Mouse (Mus musculus) liver, embryonic 14.5 days (tissue): ENCODE results near the gene Abcc4. TPM values are rescaled to one million over a fixed set of nuclear protein-coding genes. Genes with fewer than 3 reads are reported as not detected.

Experiments
- ATAC-seq: fragments of 200-750 bp; cut with Nextera tagmentation; 2 replicates; pipeline ENCODE4 v1.8.0; 2017; ENCODE audit warnings: moderate number of reproducible peaks, mild to moderate bottlenecking, moderate library complexity; ENCODE audit not compliant: insufficient read depth
- DNase-seq, 3 experiments: peaks; one replicate each; pipeline ENCODE4 v3.0.0-alpha.2; 2012 to 2013; ENCODE audit warnings: low read depth in 3 of 3, low spot score in 3 of 3
- H3K27ac ChIP-seq: fragments of 300-500 bp; sonication (generic); 2 replicates; pipeline ENCODE4 v1.5.1; 2014; ENCODE audit warnings: moderate library complexity, mild to moderate bottlenecking, control low read depth, inconsistent platforms
- H3K27me3 ChIP-seq: fragments of 300-500 bp; sonication (generic); 2 replicates; pipeline ENCODE4 v1.6.1; 2014; ENCODE audit warnings: mild to moderate bottlenecking, low read length, moderate library complexity; ENCODE audit not compliant: control insufficient read depth, insufficient read depth
- H3K36me3 ChIP-seq: fragments of 300-500 bp; sonication (generic); replicated peaks from 2 replicates; pipeline ENCODE4 v1.6.1; 2014; ENCODE audit warnings: low read depth; ENCODE audit not compliant: control insufficient read depth, insufficient read depth
- H3K4me1 ChIP-seq, 2 experiments: fragments of 200-500 bp in 1 of 2; fragments of 300-500 bp in 1 of 2; sonication (generic) in 1 of 2; replicated peaks; 2 replicates each; pipeline ENCODE4 v1.6.1; 2012 to 2014; ENCODE audit warnings: antibody characterized with exemption in 1 of 2, inconsistent platforms in 1 of 2, low read length in 1 of 2; ENCODE audit not compliant: control insufficient read depth in 2 of 2, insufficient read depth in 2 of 2
- H3K4me2 ChIP-seq: fragments of 300-500 bp; sonication (generic); 2 replicates; pipeline ENCODE4 v1.6.1; 2014; ENCODE audit warnings: low read depth, mild to moderate bottlenecking, control low read depth, moderate library complexity
- H3K4me3 ChIP-seq, 2 experiments: fragments of 200-500 bp in 1 of 2; fragments of 300-500 bp in 1 of 2; sonication (generic) in 1 of 2; 2 replicates each; pipeline ENCODE4 v1.5.1; 2012 to 2014; ENCODE audit warnings: low read depth in 2 of 2, low read length in 2 of 2, mild to moderate bottlenecking in 2 of 2, control low read depth in 1 of 2, inconsistent platforms in 1 of 2, moderate library complexity in 1 of 2; ENCODE audit not compliant: insufficient read depth in 1 of 2
- H3K9ac ChIP-seq: fragments of 300-500 bp; sonication (generic); replicated peaks from 2 replicates; pipeline ENCODE4 v1.6.1; 2014; ENCODE audit warnings: mild to moderate bottlenecking, control low read depth, moderate library complexity
- H3K9me3 ChIP-seq: fragments of 300-500 bp; sonication (generic); 2 replicates; pipeline ENCODE4 v1.6.1; 2016; ENCODE audit warnings: low read length, mixed read lengths; ENCODE audit not compliant: control insufficient read depth
- CTCF ChIP-seq: IDR thresholded peaks from 2 replicates; pipeline ENCODE4 v1.5.1; 2016; ENCODE audit warnings: antibody characterized with exemption, low read depth, control low read depth
- EP300 ChIP-seq: IDR thresholded peaks from 2 replicates; pipeline ENCODE4 v1.6.1; 2016; ENCODE audit warnings: antibody characterized with exemption, low read depth
- WGBS: fragments of 180-500 bp; shearing (Covaris S2); extraction: QIAGEN DNeasy Blood & Tissue Kit; methylation state at CpG from one replicate; pipeline ENCODE4 v1.1.7; 2014; ENCODE audit not compliant: insufficient replicate concordance; 5-methylcytosine and 5-hydroxymethylcytosine counted together
- polyA plus RNA-seq, 2 experiments: library from polyadenylated mRNA; depleted of rRNA in 1 of 2; stranded (reverse) in 1 of 2; unstranded in 1 of 2; fragments of >200 nt; fragmentation: Nextera tagmentation in 1 of 2; extraction: Ambion mirVana in 1 of 2; gene quantifications; 2 replicates each; pipeline versions ENCODE4 v1.2.1 to v1.2.3; 2012 to 2014

The Abcc4 gene
- polyA plus RNA-seq, 2 experiments, result 1.4 to 1.9 TPM

GRCm38 (mm10) chr14:118686861-118687260 is 19.2 kb downstream of the Abcc4 start:
- no peak overlapping the region for H3K4me2 ChIP-seq
- 75% methylated on average over 5 of the region's 5 CpGs for WGBS
- ATAC-seq (no peak), DNase-seq (no peak)
- no peak for TF ChIP-seq EP300
- no peak for TF ChIP-seq CTCF
- no peaks in the 10 kb centered on the region for H3K27me3 ChIP-seq
- H3K9ac ChIP-seq, result no peak overlapping the region
- H3K4me1 ChIP-seq, result peaks cover 0 to 6% of the 10 kb centered on the region in 2 experiments; a peak in 1 of 4 replicates
- H3K36me3 ChIP-seq, result no peaks in the 10 kb centered on the region
- no peak overlapping the region for H3K4me3 ChIP-seq
- H3K9me3 ChIP-seq, result no peaks in the 10 kb centered on the region
- H3K27ac ChIP-seq, result no peak overlapping the region

DNA sequence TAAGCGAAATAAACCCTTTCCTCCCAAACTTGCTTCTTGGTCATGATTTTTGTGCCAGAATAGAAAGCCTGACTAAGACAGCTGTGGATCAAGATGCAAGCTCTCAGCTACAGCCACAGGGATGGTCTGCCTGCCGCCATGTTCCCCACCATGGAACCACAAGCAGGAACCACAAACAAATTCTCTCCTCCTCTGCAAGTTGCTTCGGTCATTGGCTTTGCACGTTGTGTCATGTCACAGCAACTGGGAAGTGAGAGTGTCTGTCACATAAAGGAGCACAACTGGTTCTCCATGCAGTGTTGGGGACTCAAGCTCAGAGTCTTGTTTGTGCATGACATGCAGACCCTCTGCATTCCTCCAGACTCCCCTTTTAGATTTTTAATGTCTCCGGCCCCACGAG is 20.4 kb downstream of the Abcc4 start:
- TF ChIP-seq EP300 (no peak), CTCF (no peak)
- no peak overlapping the region for H3K4me2 ChIP-seq
- ATAC-seq (no peak), DNase-seq (no peak)
- H3K27me3 ChIP-seq, result no peaks in the 10 kb centered on the region
- no peak overlapping the region for H3K4me3 ChIP-seq
- H3K36me3 ChIP-seq, result no peaks in the 10 kb centered on the region
- no peak overlapping the region for H3K9ac ChIP-seq
- H3K4me1 ChIP-seq, result no peaks in the 10 kb centered on the region
- no peaks in the 10 kb centered on the region for H3K9me3 ChIP-seq
- 77% methylated on average over 6 of the region's 6 CpGs for WGBS
- H3K27ac ChIP-seq, result no peak overlapping the region

DNA sequence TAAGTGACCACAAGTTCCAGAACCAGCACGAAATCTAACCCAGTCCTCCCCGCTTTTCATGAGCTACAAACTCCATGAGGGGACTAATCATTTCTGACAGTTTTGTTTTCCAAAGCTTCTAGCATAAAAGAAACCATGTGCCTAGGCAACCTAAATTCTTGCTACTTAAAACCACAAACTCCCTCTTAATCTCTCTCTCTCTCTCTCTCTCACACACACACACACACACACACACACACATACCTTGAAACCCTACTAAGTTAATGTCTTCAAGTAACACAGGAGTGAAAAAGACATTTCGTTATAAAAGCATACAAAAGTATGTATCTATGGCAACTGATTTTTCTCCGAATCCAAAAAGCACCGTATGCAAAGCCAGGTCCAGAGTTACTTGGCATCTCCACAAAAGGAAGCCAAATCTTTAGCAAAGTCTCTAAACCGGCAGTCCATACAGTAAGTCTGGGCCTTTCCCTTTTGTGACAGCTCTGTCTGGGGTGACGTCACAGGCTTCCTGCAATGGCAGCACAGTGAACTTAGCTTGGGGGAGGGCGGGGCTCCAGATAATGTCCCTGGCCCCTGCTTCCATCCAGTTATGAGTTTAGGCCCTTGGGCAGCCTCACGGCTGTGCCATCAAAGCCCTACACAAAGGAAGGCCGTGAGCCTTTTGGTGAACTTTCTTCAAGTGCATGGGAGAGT is 23.5 kb downstream of the Abcc4 start:
- Histone ChIP-seq H3K36me3 (no peaks in the 10 kb centered on the region), H3K9ac (no peak overlapping the region), H3K9me3 (no peaks in the 10 kb centered on the region), H3K27ac (no peak overlapping the region), H3K4me3 (no peak overlapping the region), H3K4me1 (peaks cover 0 to 3% of the 10 kb centered on the region in 2 experiments; a peak in 1 of 4 replicates), H3K27me3 (no peaks in the 10 kb centered on the region), H3K4me2 (no peak overlapping the region)
- ATAC-seq (no peak), DNase-seq (no peak)
- no peak for TF ChIP-seq EP300
- TF ChIP-seq CTCF, result no peak
- 60% methylated on average over 10 of the region's 10 CpGs for WGBS

DNA sequence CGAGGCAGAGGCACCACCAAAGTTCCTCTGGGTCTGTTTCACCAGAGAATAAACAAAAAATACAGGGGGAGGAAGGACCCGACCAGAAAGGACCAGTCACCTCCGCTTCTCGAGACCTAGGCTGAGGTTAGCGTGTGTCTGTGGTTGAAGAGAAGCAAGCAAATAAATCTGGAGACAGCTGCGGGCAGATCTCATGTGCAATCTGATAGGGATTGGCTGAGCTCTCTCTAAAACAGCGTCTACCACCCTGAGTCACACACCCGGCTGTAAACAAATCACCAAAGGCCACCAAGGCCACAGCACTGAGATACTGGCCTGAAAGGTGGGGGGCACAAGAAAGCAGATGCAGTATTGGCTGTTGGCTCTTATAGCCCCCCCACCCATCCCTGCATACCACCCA is 24.9 kb downstream of the Abcc4 start:
- WGBS, result 27% methylated on average over 8 of the region's 8 CpGs
- ATAC-seq, result no peak
- no peaks in the 10 kb centered on the region for H3K27me3 ChIP-seq
- no peak overlapping the region for H3K4me3 ChIP-seq
- H3K4me2 ChIP-seq, result no peak overlapping the region
- no peak overlapping the region for H3K27ac ChIP-seq
- H3K36me3 ChIP-seq, result no peaks in the 10 kb centered on the region
- no peak for TF ChIP-seq EP300
- no peak for TF ChIP-seq CTCF
- no peak overlapping the region for H3K9ac ChIP-seq
- no peak for DNase-seq
- no peaks in the 10 kb centered on the region for H3K9me3 ChIP-seq
- H3K4me1 ChIP-seq, result peaks cover 0 to 3% of the 10 kb centered on the region in 2 experiments; a peak in 2 of 4 replicates

DNA sequence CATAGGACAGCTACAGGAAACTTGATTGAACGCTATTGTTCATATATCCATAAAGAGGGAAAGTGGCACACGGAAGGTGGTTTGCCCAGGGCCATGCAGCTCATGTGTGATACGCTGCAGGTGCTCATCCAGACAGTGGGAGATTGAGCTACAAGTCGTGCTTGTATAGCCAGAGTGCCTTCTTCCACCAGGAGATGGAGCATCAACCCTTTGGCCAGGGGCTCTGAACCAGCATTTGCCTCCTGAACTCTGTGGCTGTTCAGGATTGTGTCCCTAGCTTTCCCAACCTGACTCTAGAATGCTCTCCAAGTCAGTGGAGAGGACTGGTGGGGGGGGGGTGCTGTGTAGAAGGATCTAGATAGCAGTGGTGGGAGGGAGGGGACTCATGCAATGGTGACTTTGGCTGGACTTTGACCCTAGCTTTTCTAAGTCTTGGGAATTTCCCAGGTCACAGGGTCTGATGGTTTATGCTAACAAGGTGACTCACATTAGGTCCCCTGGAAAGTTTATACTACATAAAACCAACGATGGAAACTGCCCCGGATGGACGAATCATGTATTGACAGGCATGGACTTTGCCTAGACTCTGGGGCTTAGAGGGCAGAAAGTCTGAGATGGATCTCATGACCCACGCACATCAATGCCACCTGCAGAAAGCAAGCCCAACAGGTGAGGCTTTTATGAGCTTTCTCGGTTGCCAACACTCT is 27.6 kb downstream of the Abcc4 start:
- 70% methylated on average over 9 of the region's 9 CpGs for WGBS
- ATAC-seq (no peak), DNase-seq (no peak)
- H3K27me3 ChIP-seq, result no peaks in the 10 kb centered on the region
- no peak overlapping the region for H3K9ac ChIP-seq
- H3K4me3 ChIP-seq, result no peak overlapping the region
- peaks cover 5 to 20% of the 10 kb centered on the region in 2 experiments; a peak in 3 of 4 replicates for H3K4me1 ChIP-seq
- H3K9me3 ChIP-seq, result no peaks in the 10 kb centered on the region
- peak; percentile 26; the same call in 1 of the 2 replicates for TF ChIP-seq CTCF
- TF ChIP-seq EP300, result no peak
- H3K36me3 ChIP-seq, result no peaks in the 10 kb centered on the region
- H3K27ac ChIP-seq, result no peak overlapping the region
- H3K4me2 ChIP-seq, result no peak overlapping the region
